Mouse (Mus musculus): Measurements from ENCODE around the gene Specc1. TPM values are rescaled to one million over a fixed set of nuclear protein-coding genes. Genes with fewer than 3 reads are reported as not detected.

The Specc1 gene
- total and polyA plus RNA-seq, 3 experiments, result 7.3 to 18.6 (median 15.5) TPM

GRCm38 (mm10) chr11:62269097-62269496 lies 312.5 kb downstream of the Specc1 start:
- Histone ChIP-seq H3K36me3 (replicated peaks in 1 of 2; ENCODE audit: control insufficient read depth in 1 of 2, insufficient read depth in 1 of 2, low read length in 1 of 2) (peaks cover 13 to 57% of the 10 kb centered on the region in 2 experiments), H3K4me3 (replicated peaks in 1 of 3; ENCODE audit: low read depth in 2 of 3, low read length in 2 of 3, poor library complexity in 1 of 3) (no peak overlapping the region), H3K79me2 (replicated peaks; ENCODE audit: control insufficient read depth, extremely low read depth, insufficient read depth, poor library complexity, severe bottlenecking) (no peaks in the 10 kb centered on the region), H3K27ac (ENCODE audit: insufficient read depth, low read depth) (no peak overlapping the region), H3K4me1 (ENCODE audit: control insufficient read depth in 1 of 2, insufficient read depth in 2 of 2) (peaks cover 25 to 39% of the 10 kb centered on the region in 2 experiments), H3K27me3 (replicated peaks) (no peaks in the 10 kb centered on the region), H3K9me3 (replicated peaks; ENCODE audit: low read length) (no peaks in the 10 kb centered on the region), H3K9ac (ENCODE audit: insufficient read depth, low read depth) (no peak overlapping the region), H3K4me2 (ENCODE audit: insufficient read depth, low read depth, poor library complexity, severe bottlenecking) (no peak overlapping the region)
- TF ChIP-seq NELFE (IDR thresholded peaks at IDR 0.05; ENCODE audit: low read depth, low read length) (no peak), ZC3H11A (IDR thresholded peaks at IDR 0.05; ENCODE audit: low read depth, low read length) (no peak), CHD2 (IDR thresholded peaks at IDR 0.05; ENCODE audit: low read length) (no peak), CHD1 (IDR thresholded peaks at IDR 0.05; ENCODE audit: low read depth, low read length) (0 out of 2 replicates have a peak, but pooled peaks have one; percentile 53), ZMIZ1 (IDR thresholded peaks at IDR 0.05; ENCODE audit: low read depth, low read length) (no peak)
- no peak for DNase-seq (ENCODE audit: extremely low read depth)
- in situ Hi-C loops (cut with MboI; ENCODE audit: low pct_ligation_motif_present, low pct_unique_long_range_greater_than_20kb, low sequenced_read_pairs), result no loop called here
- dilution Hi-C loops (cut with MboI; ENCODE audit: extremely low pct_ligation_motif_present, extremely low pct_unique_long_range_greater_than_20kb, low sequenced_read_pairs), result no loop called here

DNA sequence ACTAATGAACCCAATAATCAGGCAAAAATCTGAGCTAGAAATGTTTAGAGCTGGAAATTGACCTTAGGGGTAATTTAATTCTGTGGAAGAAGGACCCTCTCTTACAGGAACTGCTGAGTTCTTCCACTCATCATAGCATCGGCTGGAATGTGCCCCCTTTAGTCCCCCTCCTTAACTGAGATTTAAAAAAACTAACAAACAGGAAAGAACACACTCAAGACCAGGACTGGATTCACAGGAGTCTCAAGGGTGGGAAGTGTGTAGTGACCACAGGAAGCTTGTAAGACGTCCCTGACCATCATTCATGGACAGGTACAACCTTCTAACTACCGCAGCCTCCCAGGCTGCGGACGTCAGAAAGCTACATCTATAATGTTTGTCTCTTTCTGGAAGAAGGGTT lies 314.3 kb downstream of the Specc1 start:
- in situ Hi-C loops (cut with MboI; ENCODE audit: low pct_ligation_motif_present, low pct_unique_long_range_greater_than_20kb, low sequenced_read_pairs), result no loop called here
- no peaks in the 10 kb centered on the region for H3K27me3 ChIP-seq (replicated peaks)

More for the DNA sequence above, 314.3 kb downstream of the Specc1 start:
- no peak overlapping the region for H3K9ac ChIP-seq (ENCODE audit: insufficient read depth, low read depth)
- peaks cover 19 to 29% of the 10 kb centered on the region in 2 experiments for H3K4me1 ChIP-seq (ENCODE audit: control insufficient read depth in 1 of 2, insufficient read depth in 2 of 2)
- dilution Hi-C loops (cut with MboI; ENCODE audit: extremely low pct_ligation_motif_present, extremely low pct_unique_long_range_greater_than_20kb, low sequenced_read_pairs), result no loop called here
- peaks cover 13 to 55% of the 10 kb centered on the region in 2 experiments for H3K36me3 ChIP-seq (replicated peaks in 1 of 2; ENCODE audit: control insufficient read depth in 1 of 2, insufficient read depth in 1 of 2, low read length in 1 of 2)
- TF ChIP-seq MAZ (IDR thresholded peaks at IDR 0.05; ENCODE audit: low read depth, low read length), result no peak
- no peak for TF ChIP-seq HCFC1 (IDR thresholded peaks at IDR 0.05; ENCODE audit: low read depth, low read length)
- no peak for TF ChIP-seq MAFK (IDR thresholded peaks at IDR 0.05; ENCODE audit: insufficient replicate concordance, low read length)
- TF ChIP-seq ZNF384 (IDR thresholded peaks at IDR 0.05; ENCODE audit: low read depth, low read length), result no peak
- TF ChIP-seq ETS1 (conservative IDR thresholded peaks at IDR 0.05; ENCODE audit: low read depth, low read length), result no peak
- no peak for TF ChIP-seq IRF4 (IDR thresholded peaks at IDR 0.05; ENCODE audit: low read depth, low read length)
- TF ChIP-seq TBP (conservative IDR thresholded peaks at IDR 0.05; ENCODE audit: low read depth, low read length), result no peak
- no peak for TF ChIP-seq GABPA (IDR thresholded peaks at IDR 0.05; ENCODE audit: insufficient replicate concordance, low read depth, low read length)
- TF ChIP-seq CHD2 (IDR thresholded peaks at IDR 0.05; ENCODE audit: low read length), result no peak
- TF ChIP-seq POLR2A (IDR thresholded peaks at IDR 0.05; ENCODE audit: low read depth, low read length), result no peak
- TF ChIP-seq ZKSCAN1 (IDR thresholded peaks at IDR 0.05; ENCODE audit: borderline replicate concordance, low read depth, low read length), result no peak
- no peak for TF ChIP-seq ZC3H11A (IDR thresholded peaks at IDR 0.05; ENCODE audit: low read depth, low read length)
- TF ChIP-seq JUND (conservative IDR thresholded peaks at IDR 0.05; ENCODE audit: low read depth, low read length), result no peak
- no peak for TF ChIP-seq USF1 (IDR thresholded peaks at IDR 0.05; ENCODE audit: low read depth, low read length)
- TF ChIP-seq NRF1 (IDR thresholded peaks at IDR 0.05; ENCODE audit: low read depth, low read length), result no peak
- TF ChIP-seq NELFE (IDR thresholded peaks at IDR 0.05; ENCODE audit: low read depth, low read length), result no peak
- H3K9me3 ChIP-seq (replicated peaks; ENCODE audit: low read length), result no peaks in the 10 kb centered on the region
- no peak overlapping the region for H3K4me3 ChIP-seq (replicated peaks in 1 of 3; ENCODE audit: low read depth in 2 of 3, low read length in 2 of 3, poor library complexity in 1 of 3)
- DNase-seq (ENCODE audit: extremely low read depth), result no peak
- H3K4me2 ChIP-seq (ENCODE audit: insufficient read depth, low read depth, poor library complexity, severe bottlenecking), result no peak overlapping the region
- H3K27ac ChIP-seq (ENCODE audit: insufficient read depth, low read depth), result no peak overlapping the region
- H3K79me2 ChIP-seq (replicated peaks; ENCODE audit: control insufficient read depth, extremely low read depth, insufficient read depth, poor library complexity, severe bottlenecking), result no peaks in the 10 kb centered on the region

Other genes with a start within 250 kb of the Specc1 start
- 0.55 and 1.4 TPM in 2 replicates for gene Slc5a10, start 235.9 kb upstream of the Specc1 start, total RNA-seq (2012; rRNA removed)
- 0.61 and 0.70 TPM in 2 replicates for gene Slc5a10, start 235.9 kb upstream of the Specc1 start, total RNA-seq (2014; rRNA removed)
- 1.3 and 1.6 TPM in 2 replicates for gene Slc5a10, start 235.9 kb upstream of the Specc1 start, polyA plus RNA-seq (2012; ENCODE audit: insufficient read length, low read depth)
- gene Prpsap2, start 194.7 kb upstream of the Specc1 start, total RNA-seq (2012; rRNA removed), result 67.5 and 69.3 TPM in 2 replicates
- gene Prpsap2, start 194.7 kb upstream of the Specc1 start, total RNA-seq (2014; rRNA removed), result 150 and 157 TPM in 2 replicates
- 81.8 and 85.6 TPM in 2 replicates for gene Prpsap2, start 194.7 kb upstream of the Specc1 start, polyA plus RNA-seq (2012; ENCODE audit: insufficient read length, low read depth)
- gene Ulk2, start 101.7 kb upstream of the Specc1 start, total RNA-seq (2012; rRNA removed), result 6.7 and 10.5 TPM in 2 replicates
- 8.6 and 9.3 TPM in 2 replicates for gene Ulk2, start 101.7 kb upstream of the Specc1 start, total RNA-seq (2014; rRNA removed)
- 6.7 and 7.9 TPM in 2 replicates for gene Ulk2, start 101.7 kb upstream of the Specc1 start, polyA plus RNA-seq (2012; ENCODE audit: insufficient read length, low read depth)
- gene Akap10, start 26.5 kb upstream of the Specc1 start, total RNA-seq (2012; rRNA removed), result 24.1 and 25.6 TPM in 2 replicates
- gene Akap10, start 26.5 kb upstream of the Specc1 start, total RNA-seq (2014; rRNA removed), result 37.3 and 38.4 TPM in 2 replicates
- 23.7 and 25.3 TPM in 2 replicates for gene Akap10, start 26.5 kb upstream of the Specc1 start, polyA plus RNA-seq (2012; ENCODE audit: insufficient read length, low read depth)

Measured in CH12.LX (cell line).